Mouse (Mus musculus): ENCODE data around the gene Chrna4. TPM values are rescaled to one million over a fixed set of nuclear protein-coding genes. Genes with fewer than 3 reads are reported as not detected.

Gene Chrna4
- total and polyA plus RNA-seq, 3 experiments: 0.12 TPM; not detected in 2

GRCm38 (mm10) chr2:180995457-180995856, 47.9 kb downstream of the Chrna4 start:
- DNase-seq (ENCODE audit: low read depth, low spot score): no peak

GRCm38 (mm10) chr2:180994360-180994759, 49.0 kb downstream of the Chrna4 start:
- Histone ChIP-seq H3K79me2 (ENCODE audit: control insufficient read depth, insufficient read depth, low read length, poor library complexity) (no peaks in the 10 kb centered on the region), H3K4me3 (ENCODE audit: control insufficient read depth in 1 of 2, insufficient read depth in 1 of 2, low read depth in 2 of 2, low read length in 2 of 2) (no peak overlapping the region), H3K36me3 (ENCODE audit: control insufficient read depth in 1 of 2, insufficient read depth in 2 of 2, low read length in 2 of 2) (no peaks in the 10 kb centered on the region), H3K27ac (ENCODE audit: control insufficient read depth, low read depth, low read length) (no peak overlapping the region), H3K9ac (ENCODE audit: control insufficient read depth, low read depth, low read length, poor library complexity, severe bottlenecking) (no peak overlapping the region), H3K4me1 (ENCODE audit: control insufficient read depth in 1 of 2, insufficient read depth in 2 of 2, low read length in 2 of 2) (no peaks in the 10 kb centered on the region), H3K9me3 (replicated peaks; ENCODE audit: insufficient read depth, low read length) (no peaks in the 10 kb centered on the region), H3K27me3 (ENCODE audit: control insufficient read depth in 1 of 2, insufficient read depth in 2 of 2, low read length in 2 of 2) (peaks cover 0 to 2% of the 10 kb centered on the region in 2 experiments; a peak in 1 of 4 replicates)
- DNase-seq (ENCODE audit: low read depth, low spot score): no peak
- no peak for TF ChIP-seq E2F4 (IDR thresholded peaks at IDR 0.05; ENCODE audit: borderline replicate concordance, low read depth, low read length)
- no peak for TF ChIP-seq RAD21 (IDR thresholded peaks at IDR 0.05; ENCODE audit: low read depth, low read length)
- TF ChIP-seq JUND (IDR thresholded peaks at IDR 0.05; ENCODE audit: low read depth, low read length): no peak
- TF ChIP-seq MAZ (IDR thresholded peaks at IDR 0.05; ENCODE audit: low read depth, low read length): no peak
- TF ChIP-seq SMC3 (IDR thresholded peaks at IDR 0.05; ENCODE audit: low read depth, low read length): no peak
- TF ChIP-seq USF2 (IDR thresholded peaks at IDR 0.05; ENCODE audit: borderline replicate concordance in 1 of 2, insufficient read depth in 1 of 2, low read depth in 1 of 2, low read length in 2 of 2): no peak
- TF ChIP-seq NELFE (IDR thresholded peaks at IDR 0.05; ENCODE audit: low read depth, low read length): no peak
- no peak for TF ChIP-seq TAL1 (IDR thresholded peaks at IDR 0.05; ENCODE audit: low read length)
- no peak for TF ChIP-seq BHLHE40 (IDR thresholded peaks at IDR 0.05; ENCODE audit: borderline replicate concordance, low read depth, low read length)
- no peak for TF ChIP-seq ELF1 (IDR thresholded peaks at IDR 0.05; ENCODE audit: low read depth, low read length)
- TF ChIP-seq ZC3H11A (IDR thresholded peaks at IDR 0.05; ENCODE audit: low read depth, low read length): no peak
- TF ChIP-seq ZMIZ1 (IDR thresholded peaks at IDR 0.05; ENCODE audit: low read depth, low read length): no peak
- TF ChIP-seq MXI1 (IDR thresholded peaks at IDR 0.05; ENCODE audit: low read depth, low read length): no peak
- no peak for TF ChIP-seq GATA1 (IDR thresholded peaks at IDR 0.05; ENCODE audit: low read depth, low read length)
- no peak for TF ChIP-seq GABPA (IDR thresholded peaks at IDR 0.05; ENCODE audit: low read depth, low read length)

More at GRCm38 (mm10) chr2:180995457-180995856, 47.9 kb downstream of the Chrna4 start:
- TF ChIP-seq POLR2AphosphoS2 (IDR thresholded peaks at IDR 0.05; ENCODE audit: low read length) (no peak), ZC3H11A (IDR thresholded peaks at IDR 0.05; ENCODE audit: low read depth, low read length) (no peak), ETS1 (IDR thresholded peaks at IDR 0.05; ENCODE audit: low read depth, low read length) (no peak), SIN3A (IDR thresholded peaks at IDR 0.05; ENCODE audit: low read length) (no peak), ELF1 (IDR thresholded peaks at IDR 0.05; ENCODE audit: low read depth, low read length) (no peak), POLR2AphosphoS5 (IDR thresholded peaks at IDR 0.05; ENCODE audit: borderline replicate concordance, low read depth, low read length) (no peak), JUND (IDR thresholded peaks at IDR 0.05; ENCODE audit: low read depth, low read length) (no peak), TCF12 (IDR thresholded peaks at IDR 0.05; ENCODE audit: low read depth, low read length) (no peak), TBP (IDR thresholded peaks at IDR 0.05; ENCODE audit: low read depth, low read length) (no peak), CHD1 (IDR thresholded peaks at IDR 0.05; ENCODE audit: low read depth, low read length) (no peak), MAFK (IDR thresholded peaks at IDR 0.05; ENCODE audit: borderline replicate concordance, low read depth, low read length) (no peak), USF2 (IDR thresholded peaks at IDR 0.05; ENCODE audit: borderline replicate concordance in 1 of 2, insufficient read depth in 1 of 2, low read depth in 1 of 2, low read length in 2 of 2) (no peak), SMC3 (IDR thresholded peaks at IDR 0.05; ENCODE audit: low read depth, low read length) (no peak), CHD2 (IDR thresholded peaks at IDR 0.05; ENCODE audit: low read length) (no peak)
- Histone ChIP-seq H3K27ac (ENCODE audit: control insufficient read depth, low read depth, low read length) (no peak overlapping the region), H3K4me3 (ENCODE audit: control insufficient read depth in 1 of 2, insufficient read depth in 1 of 2, low read depth in 2 of 2, low read length in 2 of 2) (no peak overlapping the region), H3K4me1 (ENCODE audit: control insufficient read depth in 1 of 2, insufficient read depth in 2 of 2, low read length in 2 of 2) (no peaks in the 10 kb centered on the region), H3K27me3 (ENCODE audit: control insufficient read depth in 1 of 2, insufficient read depth in 2 of 2, low read length in 2 of 2) (peaks cover 0 to under 1% of the 10 kb centered on the region in 2 experiments; a peak in 1 of 4 replicates), H3K36me3 (ENCODE audit: control insufficient read depth in 1 of 2, insufficient read depth in 2 of 2, low read length in 2 of 2) (no peaks in the 10 kb centered on the region), H3K9me3 (replicated peaks; ENCODE audit: insufficient read depth, low read length) (no peaks in the 10 kb centered on the region), H3K9ac (ENCODE audit: control insufficient read depth, low read depth, low read length, poor library complexity, severe bottlenecking) (no peak overlapping the region), H3K79me2 (ENCODE audit: control insufficient read depth, insufficient read depth, low read length, poor library complexity) (no peaks in the 10 kb centered on the region)
